Mouse (Mus musculus) c-Kit-positive CD71-negative TER-119-negative erythroid progenitor cells, embryonic 14.5 days (primary cell): ENCODE data around the gene Alpi.

Source experiments
- DNase-seq: peaks from one replicate; pipeline ENCODE4 v3.0.0-alpha.2; 2013; ENCODE audit warnings: low read depth

Gene Alpi

GRCm38 (mm10) chr1:87059042-87059665 is 42.3 kb downstream of the Alpi start:
- no peak for DNase-seq

- no peak for DNase-seq
Measured at GRCm38 (mm10) chr1:87057075-87057474, 44.3 kb downstream of the Alpi start.

GRCm38 (mm10) chr1:87051369-87051768 is 50.0 kb downstream of the Alpi start:
- DNase-seq: no peak

GRCm38 (mm10) chr1:87050700-87051099 is 50.7 kb downstream of the Alpi start:
- no peak for DNase-seq

GRCm38 (mm10) chr1:87050072-87050471 is 51.3 kb downstream of the Alpi start:
- DNase-seq: no peak
